Mouse (Mus musculus) cerebellum, postnatal 10 days (tissue): ENCODE data around the gene Tardbp.

ENCODE experiments used
- DNase-seq, 2 experiments: peaks; one replicate each; pipeline ENCODE4 v3.0.0; 2021; ENCODE audit warnings: mixed read lengths in 2 of 2

Gene Tardbp

GRCm38 (mm10) chr4:148600316-148600715 lies 26.5 kb downstream of the Tardbp start:
- DNase-seq, result no peak

DNA sequence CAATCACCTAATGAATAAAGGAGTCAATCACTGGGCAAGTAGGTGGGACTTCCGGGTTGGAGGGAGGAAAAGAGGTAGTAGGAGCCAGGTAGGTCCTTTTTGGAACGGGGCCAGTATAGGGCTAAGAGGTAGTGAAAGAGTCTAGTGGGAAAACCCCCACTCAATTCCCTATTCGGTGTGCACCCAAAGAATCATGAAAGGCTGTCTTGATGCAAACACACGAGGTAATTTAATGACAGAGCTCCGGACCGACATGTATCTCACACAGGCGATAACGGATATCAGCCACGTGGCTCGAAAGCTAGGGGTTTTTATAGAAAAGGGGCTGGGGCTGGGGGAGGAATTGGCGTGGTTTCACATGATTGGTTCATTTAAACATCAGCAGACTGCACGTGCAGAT lies 28.0 kb downstream of the Tardbp start:
- DNase-seq, result no peak

GRCm38 (mm10) chr4:148596731-148597130 lies 30.1 kb downstream of the Tardbp start:
- no peak for DNase-seq

DNA sequence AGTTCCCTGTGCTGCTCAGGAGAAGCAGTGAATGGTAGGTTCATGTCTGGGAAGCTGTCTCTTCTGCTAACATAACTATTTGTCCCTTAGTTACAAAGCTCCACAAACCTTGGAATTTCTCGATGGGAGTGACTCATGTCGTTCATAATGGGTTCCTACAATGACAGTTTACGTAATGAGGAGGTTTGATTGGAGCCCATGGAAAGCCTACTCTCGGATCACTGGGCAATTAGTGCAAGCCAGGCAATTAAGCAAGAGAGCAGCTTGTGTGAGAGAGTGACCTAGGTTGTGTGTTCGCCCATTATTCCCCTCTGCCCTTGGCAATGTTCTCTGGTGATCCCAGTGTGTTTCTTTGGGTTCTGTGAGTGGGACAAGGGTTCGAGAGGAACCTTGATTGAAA lies 30.9 kb downstream of the Tardbp start:
- no peak for DNase-seq

DNA sequence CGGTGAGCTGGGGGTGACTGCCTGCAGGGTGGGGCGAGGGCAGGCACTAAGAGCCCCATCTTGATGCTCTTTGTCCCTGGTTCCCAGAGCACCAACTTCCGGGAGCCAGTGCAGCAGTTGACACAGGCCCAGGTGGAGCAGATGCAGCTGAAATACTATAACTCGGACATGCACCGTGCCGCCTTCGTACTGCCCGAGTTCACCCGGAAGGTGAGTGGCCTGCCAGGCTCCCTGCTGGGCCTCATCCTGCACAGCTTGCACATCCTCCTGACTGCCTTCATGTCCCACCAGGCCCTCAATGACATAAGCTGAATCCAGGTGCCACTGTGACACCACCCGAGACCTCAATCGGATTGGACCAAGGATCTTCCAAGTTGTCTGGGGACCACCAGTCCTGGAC lies 32.8 kb downstream of the Tardbp start:
- peak in 1 of 2 experiments; percentile 37 for DNase-seq

DNA sequence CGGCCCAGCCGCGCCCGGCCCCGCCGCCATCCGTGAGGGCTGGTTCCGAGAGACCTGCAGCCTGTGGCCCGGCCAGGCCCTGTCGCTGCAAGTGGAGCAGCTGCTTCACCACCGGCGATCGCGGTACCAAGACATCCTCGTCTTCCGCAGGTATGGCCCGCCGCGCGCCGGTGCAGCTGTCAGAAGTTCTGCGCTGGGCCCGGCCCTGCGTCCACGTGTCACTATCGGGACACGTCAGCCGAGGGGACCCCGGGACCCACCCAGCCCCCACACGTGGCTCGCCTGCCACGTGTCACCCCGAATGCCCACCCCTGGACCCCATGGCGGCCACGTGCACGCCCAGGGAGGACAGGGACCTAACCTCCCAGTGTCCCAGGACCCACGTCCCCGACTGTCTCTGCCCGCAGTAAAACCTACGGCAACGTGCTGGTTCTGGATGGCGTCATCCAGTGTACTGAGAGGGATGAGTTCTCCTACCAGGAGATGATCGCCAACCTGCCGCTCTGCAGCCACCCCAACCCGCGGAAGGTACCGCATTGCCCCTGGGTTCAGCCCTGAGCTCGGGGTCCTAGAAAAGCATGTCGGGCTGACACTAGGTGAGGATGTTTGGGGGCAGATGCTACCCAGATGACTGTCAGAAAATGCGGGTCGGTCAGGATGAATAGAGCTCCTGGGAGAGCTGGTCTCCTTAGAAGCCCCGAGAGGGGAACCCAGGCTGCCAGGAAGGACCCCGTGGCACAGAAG lies 35.0 kb downstream of the Tardbp start:
- DNase-seq, result peak in 1 of 2 experiments; percentile 65

- DNase-seq, result peak; percentile 98 to 99
Measured at GRCm38 (mm10) chr4:148591171-148591630, 35.6 kb downstream of the Tardbp start, which contains the start of gene Srm. TSS of gene Srm (plus strand) at chr4:148591503.

- DNase-seq, result peak; percentile 56 to 59
Measured at GRCm38 (mm10) chr4:148590421-148591170, 36.2 kb downstream of the Tardbp start.

DNA sequence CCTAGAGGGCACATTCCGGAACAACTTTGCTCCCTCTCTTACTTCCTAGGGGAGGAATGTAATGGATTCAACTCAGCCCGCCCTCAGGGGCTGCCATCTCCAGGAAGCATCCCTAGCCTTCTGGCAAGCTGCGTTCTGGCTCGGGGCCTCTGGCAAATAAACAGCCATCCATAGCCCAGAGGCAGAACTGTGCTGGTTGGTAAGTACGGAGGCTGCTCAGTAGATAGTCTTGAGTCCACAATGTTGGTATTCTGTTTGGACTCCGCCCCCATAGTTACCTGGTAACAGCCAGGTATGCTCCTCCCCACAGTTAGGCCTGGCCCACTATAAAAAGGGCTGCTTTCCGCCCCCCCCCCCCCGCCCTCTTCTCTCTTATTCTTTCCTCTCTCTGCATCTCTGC lies 37.3 kb downstream of the Tardbp start:
- DNase-seq, result peak; percentile 71 to 80

- peak; percentile 77 to 82 for DNase-seq
Measured at GRCm38 (mm10) chr4:148588793-148589192, 38.0 kb downstream of the Tardbp start.

DNA sequence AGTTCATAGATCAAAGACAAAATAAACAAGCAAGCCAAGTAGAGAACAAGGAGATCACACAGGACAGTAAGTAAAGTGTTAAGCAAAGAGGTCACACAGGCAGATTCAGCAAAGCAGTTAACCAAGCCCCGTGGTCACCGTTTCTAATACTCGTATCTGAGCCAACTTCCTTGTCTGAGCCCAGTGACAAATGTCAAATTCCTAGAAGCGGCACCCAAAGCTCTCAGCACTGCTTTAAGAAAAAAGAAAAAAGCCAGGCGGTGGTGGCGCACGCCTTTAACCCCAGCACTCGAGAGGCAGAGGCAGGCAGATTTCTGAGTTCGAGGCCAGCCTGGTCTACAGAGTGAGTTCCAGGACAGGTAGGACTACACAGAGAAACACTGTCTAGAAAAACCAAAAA lies 40.2 kb downstream of the Tardbp start:
- no peak for DNase-seq

DNA sequence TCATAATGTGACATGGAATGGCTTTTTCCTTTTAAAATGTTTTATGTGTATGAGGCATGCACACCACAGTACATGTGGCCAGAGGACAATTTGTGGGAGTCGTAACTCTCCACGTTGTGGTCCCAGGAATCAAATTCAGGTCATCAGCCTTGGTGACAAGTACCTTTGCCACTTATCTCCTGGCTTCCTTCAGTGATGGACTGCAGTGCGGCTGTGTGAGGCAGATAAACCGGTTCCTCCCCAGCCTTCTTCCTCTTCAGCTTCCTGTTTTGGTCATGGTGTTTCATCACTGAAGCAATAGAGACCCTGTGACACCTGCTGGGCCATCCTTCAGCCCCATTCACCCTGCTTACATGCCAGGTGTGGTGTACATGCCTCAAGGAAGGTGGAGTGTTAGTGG lies 43.6 kb downstream of the Tardbp start:
- DNase-seq, result no peak

- no peak for DNase-seq
Measured at GRCm38 (mm10) chr4:148581422-148581821, 45.4 kb downstream of the Tardbp start.

- DNase-seq, result peak; percentile 71 to 75
Measured at GRCm38 (mm10) chr4:148580765-148581164, 46.1 kb downstream of the Tardbp start.

- DNase-seq, result no peak
Measured at GRCm38 (mm10) chr4:148573222-148573621, 53.6 kb downstream of the Tardbp start.

DNA sequence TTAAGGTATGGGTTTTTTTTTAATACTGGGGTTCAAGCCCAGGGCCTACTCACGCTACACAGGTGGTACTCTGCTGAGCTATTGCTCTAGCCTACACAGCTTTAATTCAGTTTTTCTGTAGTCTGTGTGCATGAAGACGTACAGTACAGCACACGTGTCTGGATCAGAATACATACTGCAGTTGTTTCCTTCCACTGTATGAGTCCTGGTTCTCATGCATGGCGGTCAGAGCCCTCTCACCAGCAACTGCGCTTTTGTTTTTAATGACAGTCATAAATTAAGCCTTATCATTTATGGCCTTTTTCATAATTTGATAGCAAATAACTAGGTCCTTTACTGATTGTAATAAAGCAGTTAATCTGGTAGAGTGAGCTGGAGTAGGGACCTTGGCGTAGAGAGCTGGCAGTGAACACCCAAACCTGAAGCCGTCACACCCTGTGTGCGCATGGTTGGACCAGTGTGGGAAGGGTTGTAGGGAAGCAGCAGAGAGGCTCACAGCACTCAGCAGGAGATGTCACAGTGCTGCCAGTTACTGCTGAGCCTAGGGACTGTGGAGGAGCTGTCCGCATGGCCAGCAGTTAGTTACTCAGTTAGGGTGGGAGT lies 56.0 kb downstream of the Tardbp start:
- DNase-seq, result no peak

DNA sequence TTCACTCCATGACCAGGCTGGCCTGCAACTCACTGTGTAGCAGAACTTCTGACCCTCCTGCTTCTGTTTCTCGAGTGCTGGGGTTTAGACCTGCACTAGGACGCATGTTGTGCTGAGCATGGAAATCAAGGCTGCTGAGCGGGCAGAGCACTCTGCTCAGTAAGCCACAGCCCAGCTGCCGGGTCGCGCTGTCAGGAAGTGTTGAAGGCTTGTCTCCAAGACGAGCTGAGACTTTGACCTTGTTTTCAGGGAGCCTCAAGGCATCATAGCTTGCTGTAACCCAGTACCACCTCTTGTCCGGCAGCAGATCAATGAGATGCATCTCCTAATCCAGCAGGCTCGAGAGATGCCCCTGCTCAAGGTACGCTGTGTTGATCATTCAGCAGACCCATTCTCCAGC lies 56.7 kb downstream of the Tardbp start:
- DNase-seq, result no peak

- no peak for DNase-seq
Measured at GRCm38 (mm10) chr4:148563595-148563994, 63.2 kb downstream of the Tardbp start.

DNA sequence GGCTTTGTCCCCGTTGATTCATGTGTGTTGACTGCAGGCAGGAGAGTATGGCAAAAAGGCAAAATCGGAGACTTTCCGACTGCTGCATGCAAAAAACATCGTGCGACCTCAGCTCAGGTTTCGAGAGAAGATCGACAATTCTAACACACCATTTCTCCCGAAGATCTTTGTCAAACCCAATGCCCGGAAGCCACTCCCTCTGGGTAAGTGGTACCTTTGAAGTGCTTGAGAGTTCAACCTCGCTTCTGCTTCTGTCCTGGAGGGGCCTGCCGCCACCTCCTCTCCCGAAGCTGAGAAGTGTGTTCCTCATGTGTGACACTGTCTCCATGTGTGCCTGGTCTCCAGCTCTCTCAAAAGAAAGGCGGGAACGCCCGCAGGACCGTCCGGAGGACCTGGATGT lies 64.1 kb downstream of the Tardbp start:
- DNase-seq, result no peak
